ENCODE assay signal across 10 mouse cellular contexts in genomic region chr2:173235435-173236332, GRCm38 (mm10). TPM values are rescaled to one million over a fixed set of nuclear protein-coding genes. Genes with fewer than 3 reads are reported as not detected.
DNase-seq lines count a peak whose midpoint lies in the region; ATAC-seq and TF ChIP-seq lines count a peak whose summit lies in the region.
"Had no signal": no experiment of that assay in that cellular context is flagged by ENCODE, and none has a peak within 500 bp of the region (broad histone marks: within the 10 kb centered on the region; RNA-seq: fewer than 3 reads in every experiment).

No protein-coding gene starts in this region.

- peaks cover 15% of the 10 kb centered on the region for H3K36me3 ChIP-seq in kidney, postnatal 0 days (ENCODE audit: insufficient read depth, low read length)
- H3K36me3 ChIP-seq in forebrain, embryonic 13.5 days (ENCODE audit: poor library complexity, severe bottlenecking), result peaks cover 31% of the 10 kb centered on the region
- H3K36me3 ChIP-seq in midbrain, embryonic 13.5 days, result peaks cover 30% of the 10 kb centered on the region

- H3K4me1 ChIP-seq in kidney, postnatal 0 days (replicated peaks; ENCODE audit: insufficient read depth, low read length), result peaks cover 32% of the 10 kb centered on the region
- H3K4me1 ChIP-seq in forebrain, embryonic 13.5 days, result peaks cover 70% of the 10 kb centered on the region
- peaks cover 86% of the 10 kb centered on the region for H3K4me1 ChIP-seq in midbrain, embryonic 13.5 days (replicated peaks)

- peak overlapping the region; percentile 50; the same call in 1 of the 2 replicates for H3K27ac ChIP-seq in kidney, postnatal 0 days
- H3K27ac ChIP-seq in forebrain, embryonic 13.5 days, result no peak overlapping the region
- peak overlapping the region; percentile 65 for H3K27ac ChIP-seq in midbrain, embryonic 13.5 days
- H3K27ac ChIP-seq: macrophage had no signal

- ATAC-seq in kidney, postnatal 0 days (replicated peaks; ENCODE audit: low FRiP score, low read depth), result no peak
- ATAC-seq in forebrain, embryonic 13.5 days, result no peak
- no peak for ATAC-seq in midbrain, embryonic 13.5 days

- H3K9ac ChIP-seq in kidney, postnatal 0 days (ENCODE audit: low read depth, low read length), result 0 out of 2 replicates have a peak overlapping the region, but pooled peaks have one; percentile 35
- H3K9ac ChIP-seq in forebrain, embryonic 13.5 days, result no peak overlapping the region
- H3K9ac ChIP-seq in midbrain, embryonic 13.5 days (replicated peaks), result no peak overlapping the region

- H3K4me2 ChIP-seq in kidney, postnatal 0 days (ENCODE audit: low read length), result no peak overlapping the region
- H3K4me2 ChIP-seq in forebrain, embryonic 13.5 days, result peak overlapping the region; percentile 15; the same call in 1 of the 2 replicates
- H3K4me2 ChIP-seq in midbrain, embryonic 13.5 days (replicated peaks), result no peak overlapping the region

- no peak overlapping the region for H3K4me3 ChIP-seq in kidney, postnatal 0 days (replicated peaks; ENCODE audit: low read depth, low read length)
- H3K4me3 ChIP-seq in forebrain, embryonic 13.5 days, result no peak overlapping the region
- no peak overlapping the region for H3K4me3 ChIP-seq in midbrain, embryonic 13.5 days (replicated peaks)

- 45% methylated on average over 8 of the region's 8 CpGs for WGBS in kidney, postnatal 0 days
- 52% methylated on average over 8 of the region's 8 CpGs for WGBS in forebrain, embryonic 13.5 days
- 53% methylated on average over 8 of the region's 8 CpGs for WGBS in midbrain, embryonic 13.5 days

- DNase-seq in kidney, postnatal 0 days (ENCODE audit: low spot score), result peak; percentile 48
- DNase-seq in kidney, postnatal 25 days, result no peak
- DNase-seq in ES-CJ7 (ENCODE audit: low read depth, low spot score), result peak; percentile 57
- no peak for DNase-seq in urinary bladder, postnatal 10 days (ENCODE audit: low spot score)
- DNase-seq in layer of hippocampus, adult 18-20 months (ENCODE audit: low spot score in 2 of 2), result no peak
- DNase-seq: cerebellum, adult 9-10 months; gastrocnemius, postnatal 36 days had no signal

- no peaks in the 10 kb centered on the region for H3K27me3 ChIP-seq in kidney, postnatal 0 days (ENCODE audit: insufficient read depth, low read length)
- H3K27me3 ChIP-seq in forebrain, embryonic 13.5 days, result no peaks in the 10 kb centered on the region; the same call in 1 of the 2 replicates
- no peaks in the 10 kb centered on the region for H3K27me3 ChIP-seq in midbrain, embryonic 13.5 days

- H3K9me3 ChIP-seq in kidney, postnatal 0 days (replicated peaks; ENCODE audit: low read length), result no peaks in the 10 kb centered on the region
- H3K9me3 ChIP-seq in forebrain, embryonic 13.5 days (replicated peaks), result no peaks in the 10 kb centered on the region
- no peaks in the 10 kb centered on the region for H3K9me3 ChIP-seq in midbrain, embryonic 13.5 days

- TF ChIP-seq CTCF in kidney, postnatal 0 days (IDR thresholded peaks at IDR 0.05; ENCODE audit: low read depth), result no peak

RNA-seq across cellular contexts. Expression of gene Zbp1, which starts 17.0 kb away (rescaled TPM):
- 1.3 and 1.7 TPM in 2 replicates for polyA plus RNA-seq in kidney, postnatal 0 days (2015; fragmentation: Nextera tagmentation; extraction: Ambion mirVana)
- not detected in 2 replicates for polyA plus RNA-seq in forebrain, embryonic 13.5 days (2015; fragmentation: Nextera tagmentation; extraction: Ambion mirVana)
- 0.27 and 0.50 TPM in 2 replicates for polyA plus RNA-seq in midbrain, embryonic 13.5 days (2015; fragmentation: Nextera tagmentation; extraction: Ambion mirVana)
- under 1 TPM in 1 of 2 experiments, not detected in 1; 0.30 TPM for total RNA-seq in layer of hippocampus, adult 18-20 months (2021)

RNA-seq across cellular contexts. Expression of gene Pmepa1, which starts 40.6 kb away (rescaled TPM):
- polyA plus RNA-seq in kidney, postnatal 0 days (2015; fragmentation: Nextera tagmentation; extraction: Ambion mirVana), result 5.8 and 6.2 TPM in 2 replicates
- polyA plus RNA-seq in forebrain, embryonic 13.5 days (2015; fragmentation: Nextera tagmentation; extraction: Ambion mirVana), result 4.6 and 5.3 TPM in 2 replicates
- polyA plus RNA-seq in midbrain, embryonic 13.5 days (2015; fragmentation: Nextera tagmentation; extraction: Ambion mirVana), result 3.9 and 4.7 TPM in 2 replicates
- 10 to 100 TPM; 22.6 to 23.8 TPM for total RNA-seq in layer of hippocampus, adult 18-20 months (2021)

Comparison
In these comparisons a context has a peak if more than half of its experiments do, and no peak if none do; other contexts are left out.
1. DNase-seq: peak in kidney, postnatal 0 days (single experiment) and ES-CJ7 (single experiment); none in kidney, postnatal 25 days (0 of 2), urinary bladder, postnatal 10 days (single experiment) and layer of hippocampus, adult 18-20 months (0 of 2).